Mouse (Mus musculus) adrenal gland, postnatal 4 days (tissue): Measurements from ENCODE around the gene Rpl38. TPM values are rescaled to one million over a fixed set of nuclear protein-coding genes. Genes with fewer than 3 reads are reported as not detected.

Source experiments
- DNase-seq, 2 experiments: peaks; one replicate each; pipeline ENCODE4 v3.0.0; 2021 to 2022; ENCODE audit warnings: low spot score in 2 of 2, mixed read lengths in 2 of 2
- long read RNA-seq, 2 experiments: library from polyadenylated mRNA; stranded (forward); transcript quantifications; one replicate each; pipeline ENCODE4 v2.0.0; 2021
- total RNA-seq, 2 experiments: library from RNA; stranded (reverse); gene quantifications; 2 replicates each; pipeline ENCODE4 v1.2.3; 2021

The Rpl38 gene
- total RNA-seq: 1,000 to 10,000 TPM; 1,445 to 1,502 TPM
- long read RNA-seq, experiment 1, transcript Rpl38-203 (4 exons, 457 nt): minor isoform, 14 of 522 reads
- long read RNA-seq, experiment 1, transcript Rpl38-201 (5 exons, 364 nt): minor isoform, 162 of 522 reads
- long read RNA-seq, experiment 1, transcript Rpl38-204 (5 exons, 371 nt): major isoform, 326 of 522 reads
- long read RNA-seq, experiment 1, transcript Rpl38-202 (5 exons, 345 nt): minor isoform, 10 of 522 reads
- long read RNA-seq, experiment 1, partial matches to known transcripts: 5 of 522 reads
- long read RNA-seq, experiment 1, other reads (novel, unspliced or antisense): 5 of 522 reads
- long read RNA-seq, experiment 2, transcript Rpl38-201 (5 exons, 364 nt): minor isoform, 119 of 380 reads
- long read RNA-seq, experiment 2, transcript Rpl38-204 (5 exons, 371 nt): major isoform, 227 of 380 reads
- long read RNA-seq, experiment 2, transcript Rpl38-202 (5 exons, 345 nt): minor isoform, 7 of 380 reads
- long read RNA-seq, experiment 2, transcript Rpl38-203 (4 exons, 457 nt): minor isoform, 11 of 380 reads
- long read RNA-seq, experiment 2, partial matches to known transcripts: 12 of 380 reads
- long read RNA-seq, experiment 2, other reads (novel, unspliced or antisense): 4 of 380 reads

- DNase-seq: peak; percentile 75 to 85
These were observed at the start of gene Rpl38 for GRCm38 (mm10) chr11:114668301-114668710. Rpl38 (plus strand) TSS chr11:114668524.

- no peak for DNase-seq
These were observed 49.5 kb upstream of the Rpl38 start for GRCm38 (mm10) chr11:114618697-114619417.

- no peak for DNase-seq
These were observed 42.1 kb upstream of the Rpl38 start for GRCm38 (mm10) chr11:114626071-114626690.

- no peak for DNase-seq
These were observed 41.3 kb upstream of the Rpl38 start for GRCm38 (mm10) chr11:114627036-114627435.

- DNase-seq: no peak
These were observed 40.3 kb upstream of the Rpl38 start for GRCm38 (mm10) chr11:114628032-114628431.

- DNase-seq: no peak
These were observed 38.3 kb upstream of the Rpl38 start for GRCm38 (mm10) chr11:114630044-114630443.

- DNase-seq: no peak
These were observed 36.1 kb upstream of the Rpl38 start for GRCm38 (mm10) chr11:114632266-114632665.

GRCm38 (mm10) chr11:114636292-114636691 lies 32.0 kb upstream of the Rpl38 start:
- peak; percentile 52 to 64 for DNase-seq

- DNase-seq: no peak
These were observed 31.4 kb upstream of the Rpl38 start for GRCm38 (mm10) chr11:114636727-114637505.

GRCm38 (mm10) chr11:114638647-114639290 lies 29.6 kb upstream of the Rpl38 start:
- no peak for DNase-seq

GRCm38 (mm10) chr11:114639681-114640103 lies 28.6 kb upstream of the Rpl38 start:
- no peak for DNase-seq

- DNase-seq: no peak
These were observed 27.7 kb upstream of the Rpl38 start for GRCm38 (mm10) chr11:114640658-114641057.

- DNase-seq: no peak
These were observed 27.2 kb upstream of the Rpl38 start for GRCm38 (mm10) chr11:114641136-114641535.

- DNase-seq: no peak
These were observed 26.1 kb upstream of the Rpl38 start for GRCm38 (mm10) chr11:114642184-114642583.

- no peak for DNase-seq
These were observed 25.4 kb upstream of the Rpl38 start for GRCm38 (mm10) chr11:114642926-114643325.

- DNase-seq: no peak
These were observed 24.2 kb upstream of the Rpl38 start for GRCm38 (mm10) chr11:114644122-114644521.

GRCm38 (mm10) chr11:114649510-114649909 lies 18.8 kb upstream of the Rpl38 start:
- DNase-seq: no peak

- DNase-seq: no peak
These were observed 15.8 kb upstream of the Rpl38 start for GRCm38 (mm10) chr11:114652531-114652930.

- DNase-seq: no peak
These were observed 14.7 kb upstream of the Rpl38 start for GRCm38 (mm10) chr11:114653664-114654063.

GRCm38 (mm10) chr11:114654552-114654951 lies 13.8 kb upstream of the Rpl38 start:
- no peak for DNase-seq
